Mouse (Mus musculus): ENCODE data around the gene H2afy2. TPM values are rescaled to one million over a fixed set of nuclear protein-coding genes. Genes with fewer than 3 reads are reported as not detected.

The H2afy2 gene
- total RNA-seq, 1 experiment = 18.7 TPM

- DNase-seq (ENCODE audit: low read depth, low spot score) = no peak
- TF ChIP-seq CHD2 (IDR thresholded peaks at IDR 0.05; ENCODE audit: low read depth, low read length) (no peak), MAFK (IDR thresholded peaks at IDR 0.05; ENCODE audit: insufficient read depth, low read depth, low read length) (no peak), ZNF384 (IDR thresholded peaks at IDR 0.05; ENCODE audit: low read depth, low read length) (no peak)
- Histone ChIP-seq H3K27ac (ENCODE audit: insufficient read depth, low read depth, low read length, poor library complexity, severe bottlenecking) (no peak overlapping the region), H3K9ac (ENCODE audit: insufficient read depth, low read depth, low read length, poor library complexity, severe bottlenecking) (no peak overlapping the region), H3K36me3 (ENCODE audit: control insufficient read depth, insufficient read depth, low read length, poor library complexity, severe bottlenecking) (peaks cover 9% of the 10 kb centered on the region), H3K4me3 (ENCODE audit: insufficient read depth in 1 of 2, low read depth in 1 of 2, low read length in 2 of 2, poor library complexity in 1 of 2, severe bottlenecking in 1 of 2) (no peak overlapping the region), H3K4me1 (ENCODE audit: control insufficient read depth in 2 of 2, insufficient read depth in 2 of 2, low read length in 2 of 2, poor library complexity in 1 of 2) (peaks cover 0 to 15% of the 10 kb centered on the region in 2 experiments; a peak in 2 of 4 replicates), H3K9me3 (ENCODE audit: control insufficient read depth, insufficient read depth, low read depth, low read length) (no peaks in the 10 kb centered on the region)
- in situ Hi-C loops (cut with MboI; ENCODE audit: low sequenced_read_pairs in 2 of 2, unreplicated experiment in 2 of 2) = no loop called here
These were observed 32.3 kb downstream of the H2afy2 start for GRCm38 (mm10) chr10:61751534-61752219.

- H3K36me3 ChIP-seq (ENCODE audit: control insufficient read depth, insufficient read depth, low read length, poor library complexity, severe bottlenecking) = peaks cover 18% of the 10 kb centered on the region
- 0 out of 2 replicates have a peak, but pooled peaks have one; percentile 31 for TF ChIP-seq ZNF384 (IDR thresholded peaks at IDR 0.05; ENCODE audit: low read depth, low read length)
- TF ChIP-seq CHD2 (IDR thresholded peaks at IDR 0.05; ENCODE audit: low read depth, low read length) = no peak
- TF ChIP-seq MAFK (IDR thresholded peaks at IDR 0.05; ENCODE audit: insufficient read depth, low read depth, low read length) = no peak
- no peak for TF ChIP-seq HCFC1 (IDR thresholded peaks at IDR 0.05; ENCODE audit: borderline replicate concordance, insufficient read depth, low read length)
- no peak for TF ChIP-seq ZC3H11A (IDR thresholded peaks at IDR 0.05; ENCODE audit: borderline replicate concordance, low read depth, low read length)
These were observed 33.9 kb downstream of the H2afy2 start for GRCm38 (mm10) chr10:61750014-61750413.

DNA sequence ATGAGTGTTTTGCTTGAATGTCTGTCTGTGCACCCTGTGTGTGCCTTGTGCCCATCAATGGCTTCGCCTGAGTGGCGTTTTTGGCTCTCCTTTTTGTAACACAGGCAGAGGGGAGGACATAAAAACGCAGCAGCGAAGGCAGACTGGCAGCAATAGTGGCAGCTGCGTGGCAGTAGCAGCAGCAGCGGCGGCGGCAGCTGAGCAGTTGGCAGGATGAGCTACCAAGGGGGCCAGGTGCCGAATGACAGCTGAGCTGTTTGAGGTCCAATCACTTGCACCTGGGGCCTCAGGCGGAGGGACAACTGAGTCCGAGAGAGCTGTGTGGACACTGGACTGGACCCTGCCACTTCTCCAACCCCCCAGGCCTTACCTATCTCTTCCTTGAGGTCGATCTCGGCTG lies 36.6 kb downstream of the H2afy2 start:
- no peaks in the 10 kb centered on the region for H3K9me3 ChIP-seq (ENCODE audit: control insufficient read depth, insufficient read depth, low read depth, low read length)
- peaks cover 0 to 9% of the 10 kb centered on the region in 2 experiments; a peak in 2 of 4 replicates for H3K4me1 ChIP-seq (ENCODE audit: control insufficient read depth in 2 of 2, insufficient read depth in 2 of 2, low read length in 2 of 2, poor library complexity in 1 of 2)
- H3K36me3 ChIP-seq (ENCODE audit: control insufficient read depth, insufficient read depth, low read length, poor library complexity, severe bottlenecking) = peaks cover 23% of the 10 kb centered on the region
- no peak overlapping the region for H3K4me3 ChIP-seq (ENCODE audit: insufficient read depth in 1 of 2, low read depth in 1 of 2, low read length in 2 of 2, poor library complexity in 1 of 2, severe bottlenecking in 1 of 2)
- DNase-seq (ENCODE audit: low read depth, low spot score) = no peak
- in situ Hi-C loops (cut with MboI; ENCODE audit: low sequenced_read_pairs in 2 of 2, unreplicated experiment in 2 of 2) = no loop called here
- no peak for TF ChIP-seq ZNF384 (IDR thresholded peaks at IDR 0.05; ENCODE audit: low read depth, low read length)
- TF ChIP-seq HCFC1 (IDR thresholded peaks at IDR 0.05; ENCODE audit: borderline replicate concordance, insufficient read depth, low read length) = no peak
- TF ChIP-seq MAFK (IDR thresholded peaks at IDR 0.05; ENCODE audit: insufficient read depth, low read depth, low read length) = no peak
- TF ChIP-seq ZC3H11A (IDR thresholded peaks at IDR 0.05; ENCODE audit: borderline replicate concordance, low read depth, low read length) = no peak
- no peak for TF ChIP-seq CHD2 (IDR thresholded peaks at IDR 0.05; ENCODE audit: low read depth, low read length)
- no peak overlapping the region for H3K9ac ChIP-seq (ENCODE audit: insufficient read depth, low read depth, low read length, poor library complexity, severe bottlenecking)
- H3K27ac ChIP-seq (ENCODE audit: insufficient read depth, low read depth, low read length, poor library complexity, severe bottlenecking) = no peak overlapping the region

More at GRCm38 (mm10) chr10:61750014-61750413, 33.9 kb downstream of the H2afy2 start:
- H3K9ac ChIP-seq (ENCODE audit: insufficient read depth, low read depth, low read length, poor library complexity, severe bottlenecking) = no peak overlapping the region
- H3K4me1 ChIP-seq (ENCODE audit: control insufficient read depth in 2 of 2, insufficient read depth in 2 of 2, low read length in 2 of 2, poor library complexity in 1 of 2) = peaks cover 0 to 13% of the 10 kb centered on the region in 2 experiments; a peak in 2 of 4 replicates
- no peak overlapping the region; the same call in 1 of the 2 replicates for H3K27ac ChIP-seq (ENCODE audit: insufficient read depth, low read depth, low read length, poor library complexity, severe bottlenecking)
- H3K4me3 ChIP-seq (ENCODE audit: insufficient read depth in 1 of 2, low read depth in 1 of 2, low read length in 2 of 2, poor library complexity in 1 of 2, severe bottlenecking in 1 of 2) = no peak overlapping the region
- no peaks in the 10 kb centered on the region for H3K9me3 ChIP-seq (ENCODE audit: control insufficient read depth, insufficient read depth, low read depth, low read length)
- DNase-seq (ENCODE audit: low read depth, low spot score) = peak; percentile 51
- in situ Hi-C loops (cut with MboI; ENCODE audit: low sequenced_read_pairs in 2 of 2, unreplicated experiment in 2 of 2) = no loop called here

DNA sequence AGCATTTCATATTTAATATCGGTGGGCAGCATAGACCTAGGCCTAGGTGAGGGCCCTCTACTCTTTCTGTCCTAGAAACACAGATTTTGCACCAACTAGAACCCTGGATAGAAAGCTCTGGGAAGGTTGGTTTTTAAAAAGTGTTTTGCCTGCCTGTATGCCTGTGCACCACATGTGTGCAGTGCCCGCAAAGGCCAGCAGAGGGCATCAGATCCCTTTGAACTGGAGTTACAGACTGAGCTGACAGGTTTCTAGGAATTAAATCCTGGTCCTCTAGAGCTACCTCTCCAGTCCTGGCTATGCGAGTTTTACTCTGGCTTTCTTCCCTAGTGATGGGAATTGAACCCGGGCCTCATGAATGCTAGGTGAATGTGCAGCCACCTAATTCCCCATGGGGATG lies 38.8 kb downstream of the H2afy2 start:
- peaks cover 30% of the 10 kb centered on the region for H3K36me3 ChIP-seq (ENCODE audit: control insufficient read depth, insufficient read depth, low read length, poor library complexity, severe bottlenecking)
- in situ Hi-C loops (cut with MboI; ENCODE audit: low sequenced_read_pairs in 2 of 2, unreplicated experiment in 2 of 2) = no loop called here
- no peak overlapping the region for H3K27ac ChIP-seq (ENCODE audit: insufficient read depth, low read depth, low read length, poor library complexity, severe bottlenecking)
- no peak overlapping the region for H3K9ac ChIP-seq (ENCODE audit: insufficient read depth, low read depth, low read length, poor library complexity, severe bottlenecking)
- H3K4me1 ChIP-seq (ENCODE audit: control insufficient read depth in 2 of 2, insufficient read depth in 2 of 2, low read length in 2 of 2, poor library complexity in 1 of 2) = peaks cover 0 to 3% of the 10 kb centered on the region in 2 experiments; a peak in 2 of 4 replicates
- TF ChIP-seq HCFC1 (IDR thresholded peaks at IDR 0.05; ENCODE audit: borderline replicate concordance, insufficient read depth, low read length) = no peak
- peak; percentile 72; the same call in 1 of the 2 replicates for TF ChIP-seq ZC3H11A (IDR thresholded peaks at IDR 0.05; ENCODE audit: borderline replicate concordance, low read depth, low read length)
- no peak for TF ChIP-seq MAFK (IDR thresholded peaks at IDR 0.05; ENCODE audit: insufficient read depth, low read depth, low read length)
- no peak for TF ChIP-seq CHD2 (IDR thresholded peaks at IDR 0.05; ENCODE audit: low read depth, low read length)
- TF ChIP-seq ZNF384 (IDR thresholded peaks at IDR 0.05; ENCODE audit: low read depth, low read length) = no peak
- H3K9me3 ChIP-seq (ENCODE audit: control insufficient read depth, insufficient read depth, low read depth, low read length) = no peaks in the 10 kb centered on the region
- DNase-seq (ENCODE audit: low read depth, low spot score) = peak; percentile 77
- no peak overlapping the region for H3K4me3 ChIP-seq (ENCODE audit: insufficient read depth in 1 of 2, low read depth in 1 of 2, low read length in 2 of 2, poor library complexity in 1 of 2, severe bottlenecking in 1 of 2)
